Mouse (Mus musculus) common myeloid progenitor, adult 5-6 weeks (primary cell): ENCODE data around the gene Mbd3l1. TPM values are rescaled to one million over a fixed set of nuclear protein-coding genes. Genes with fewer than 3 reads are reported as not detected.
A peak's percentile ranks its signal among the peaks of the same experiment; 100 is the strongest.

Source experiments
- ATAC-seq: replicated peaks from 2 replicates; pipeline ENCODE4 v1.8.0; 2016; ENCODE audit warnings: low read depth, mild to moderate bottlenecking, moderate TSS enrichment, inconsistent platforms; ENCODE audit not compliant: poor library complexity, severe bottlenecking
- total RNA-seq: library from RNA; stranded (forward); fragments of 200-1000, 187-1606 nt; gene quantifications from 2 replicates; pipeline ENCODE4 v1.2.3, GENCODE M21; 2017

Gene Mbd3l1
- total RNA-seq: not detected in 2 replicates

GRCm38 (mm10) chr9:18478168-18478567 is at the start of gene Mbd3l1, which contains the start of gene Zfp558:
Gene Mbd3l1 (plus strand): TSS chr9:18478359.
Gene Zfp558 (minus strand): TSS chr9:18478268.
- ATAC-seq: no peak

GRCm38 (mm10) chr9:18430354-18430753 is 47.8 kb upstream of the Mbd3l1 start, which contains the start of gene Mbd3l2:
Gene Mbd3l2 (plus strand): TSS chr9:18430654.
- no peak for ATAC-seq

GRCm38 (mm10) chr9:18431687-18432086 is 46.5 kb upstream of the Mbd3l1 start:
- ATAC-seq: no peak

- ATAC-seq: no peak
Observed at GRCm38 (mm10) chr9:18456520-18456919, 21.6 kb upstream of the Mbd3l1 start.

GRCm38 (mm10) chr9:18467350-18467749 is 10.8 kb upstream of the Mbd3l1 start:
- no peak for ATAC-seq

- ATAC-seq: 0 out of 2 replicates have a peak, but pooled peaks have one; percentile 32
Observed at GRCm38 (mm10) chr9:18468005-18468404, 10.2 kb upstream of the Mbd3l1 start.

- ATAC-seq: peak; percentile 99
Observed at GRCm38 (mm10) chr9:18473324-18474128, 4.6 kb upstream of the Mbd3l1 start.

- ATAC-seq: no peak
Observed at GRCm38 (mm10) chr9:18508098-18508497, 29.9 kb downstream of the Mbd3l1 start.

Other genes starting within 250 kb of the Mbd3l1 start
- gene Chordc1, start 186.2 kb upstream of the Mbd3l1 start, total RNA-seq: 98.5 and 106 TPM in 2 replicates
- not detected in 2 replicates for gene Naalad2, start 75.4 kb upstream of the Mbd3l1 start, total RNA-seq
- gene Ubtfl1, start 73.9 kb upstream of the Mbd3l1 start, total RNA-seq: not detected in 2 replicates
- gene Mbd3l2, start 47.7 kb upstream of the Mbd3l1 start, total RNA-seq: not detected in 2 replicates
- 1.5 and 2.1 TPM in 2 replicates for gene Zfp558, start 91 bp upstream of the Mbd3l1 start, total RNA-seq
- not detected in 2 replicates for gene Muc16, start 196.2 kb downstream of the Mbd3l1 start, total RNA-seq